Mouse (Mus musculus): ENCODE data around the gene Apoc1. TPM values are rescaled to one million over a fixed set of nuclear protein-coding genes. Genes with fewer than 3 reads are reported as not detected.

Gene Apoc1
- polyA plus RNA-seq, 1 experiment, result not detected

- Histone ChIP-seq H3K79me2 (ENCODE audit: control insufficient read depth, insufficient read depth) (no peaks in the 10 kb centered on the region), H3ac (ENCODE audit: control insufficient read depth, insufficient read length) (no peak overlapping the region), H3K27me3 (ENCODE audit: control insufficient read depth, insufficient read depth, insufficient read length) (peaks cover 22% of the 10 kb centered on the region), H3K4me2 (ENCODE audit: low read depth) (no peak overlapping the region), H3K36me3 (ENCODE audit: control insufficient read depth, insufficient read depth) (no peaks in the 10 kb centered on the region), H3K4me3 (no peak overlapping the region)
- TF ChIP-seq CEBPB (IDR thresholded peaks at IDR 0.05; ENCODE audit: insufficient read depth, poor library complexity, severe bottlenecking) (no peak), MYOG (IDR thresholded peaks at IDR 0.05; ENCODE audit: control insufficient read depth in 1 of 3, insufficient read depth in 1 of 3, insufficient read length in 2 of 3, low read depth in 2 of 3) (no peak), E2F4 (IDR thresholded peaks at IDR 0.05; ENCODE audit: insufficient read depth) (no peak), REST (IDR thresholded peaks at IDR 0.05; ENCODE audit: insufficient read depth, insufficient read length) (no peak), POLR2A (IDR thresholded peaks at IDR 0.05; ENCODE audit: insufficient read length, low read depth) (no peak), SRF (IDR thresholded peaks at IDR 0.05; ENCODE audit: control insufficient read depth, insufficient read length, low read depth) (no peak), TCF12 (IDR thresholded peaks at IDR 0.05; ENCODE audit: insufficient read depth, poor library complexity, severe bottlenecking) (no peak), USF1 (IDR thresholded peaks at IDR 0.05; ENCODE audit: low read depth) (no peak), MAX (IDR thresholded peaks at IDR 0.05; ENCODE audit: low read depth) (no peak), TCF3 (IDR thresholded peaks at IDR 0.05; ENCODE audit: insufficient read length, low read depth) (no peak), POLR2AphosphoS2 (IDR thresholded peaks at IDR 0.05; ENCODE audit: insufficient read length, low read depth) (no peak), MYOD1 (IDR thresholded peaks at IDR 0.05; ENCODE audit: control insufficient read depth in 1 of 3, insufficient read length in 2 of 3, low read depth in 2 of 3) (no peak)
Measured at GRCm38 (mm10) chr7:19675824-19676223, 16.6 kb downstream of the Apoc1 start.

- no peaks in the 10 kb centered on the region for H3K36me3 ChIP-seq (ENCODE audit: control insufficient read depth, insufficient read depth)
- TF ChIP-seq MAX (IDR thresholded peaks at IDR 0.05; ENCODE audit: low read depth), result no peak
- TF ChIP-seq POLR2A (IDR thresholded peaks at IDR 0.05; ENCODE audit: insufficient read length, low read depth), result no peak
- TF ChIP-seq MYOG (IDR thresholded peaks at IDR 0.05; ENCODE audit: control insufficient read depth in 1 of 3, insufficient read depth in 1 of 3, insufficient read length in 2 of 3, low read depth in 2 of 3), result no peak
- TF ChIP-seq USF1 (IDR thresholded peaks at IDR 0.05; ENCODE audit: low read depth), result no peak
- no peak for TF ChIP-seq E2F4 (IDR thresholded peaks at IDR 0.05; ENCODE audit: insufficient read depth)
- no peak for TF ChIP-seq SRF (IDR thresholded peaks at IDR 0.05; ENCODE audit: control insufficient read depth, insufficient read length, low read depth)
- no peak for TF ChIP-seq TCF3 (IDR thresholded peaks at IDR 0.05; ENCODE audit: insufficient read length, low read depth)
- no peak for TF ChIP-seq REST (IDR thresholded peaks at IDR 0.05; ENCODE audit: insufficient read depth, insufficient read length)
- H3K4me3 ChIP-seq, result no peak overlapping the region
- peaks cover 16% of the 10 kb centered on the region for H3K27me3 ChIP-seq (ENCODE audit: control insufficient read depth, insufficient read depth, insufficient read length)
- no peak overlapping the region for H3ac ChIP-seq (ENCODE audit: control insufficient read depth, insufficient read length)
- H3K4me2 ChIP-seq (ENCODE audit: low read depth), result no peak overlapping the region
- no peaks in the 10 kb centered on the region for H3K79me2 ChIP-seq (ENCODE audit: control insufficient read depth, insufficient read depth)
Measured at GRCm38 (mm10) chr7:19673083-19673699, 19.3 kb downstream of the Apoc1 start.

DNA sequence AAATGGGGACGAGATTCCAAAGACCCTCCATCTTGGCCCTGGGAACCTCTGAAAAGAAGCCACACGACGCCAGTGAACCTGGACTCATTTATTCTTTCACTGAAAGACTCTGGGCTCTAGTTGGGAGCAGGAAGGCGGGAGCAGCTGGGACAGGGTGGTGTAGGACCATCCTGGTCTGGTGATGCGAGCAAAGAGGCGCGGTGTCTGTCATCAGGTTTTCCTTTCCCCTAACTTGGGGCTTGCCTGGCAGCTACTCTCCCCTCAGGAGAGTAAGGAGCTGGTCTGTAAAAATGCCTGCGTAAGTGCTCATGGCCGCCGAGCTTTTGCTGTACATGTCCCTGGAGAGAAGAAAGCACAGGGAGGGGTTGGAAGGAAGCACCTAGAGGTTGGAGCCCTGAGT, 20.9 kb downstream of the Apoc1 start:
- no peaks in the 10 kb centered on the region for H3K79me2 ChIP-seq (ENCODE audit: control insufficient read depth, insufficient read depth)
- peaks cover 5% of the 10 kb centered on the region for H3K27me3 ChIP-seq (ENCODE audit: control insufficient read depth, insufficient read depth, insufficient read length)
- TF ChIP-seq TCF12 (IDR thresholded peaks at IDR 0.05; ENCODE audit: insufficient read depth, poor library complexity, severe bottlenecking) (no peak), CEBPB (IDR thresholded peaks at IDR 0.05; ENCODE audit: insufficient read depth, poor library complexity, severe bottlenecking) (no peak), E2F4 (IDR thresholded peaks at IDR 0.05; ENCODE audit: insufficient read depth) (no peak), USF1 (IDR thresholded peaks at IDR 0.05; ENCODE audit: low read depth) (no peak), SRF (IDR thresholded peaks at IDR 0.05; ENCODE audit: control insufficient read depth, insufficient read length, low read depth) (no peak), MYOG (IDR thresholded peaks at IDR 0.05; ENCODE audit: control insufficient read depth in 1 of 3, insufficient read depth in 1 of 3, insufficient read length in 2 of 3, low read depth in 2 of 3) (no peak), POLR2AphosphoS2 (IDR thresholded peaks at IDR 0.05; ENCODE audit: insufficient read length, low read depth) (no peak)
- no peak overlapping the region for H3ac ChIP-seq (ENCODE audit: control insufficient read depth, insufficient read length)
- H3K4me3 ChIP-seq, result no peak overlapping the region
- H3K4me2 ChIP-seq (ENCODE audit: low read depth), result peak overlapping the region; percentile 12
- no peaks in the 10 kb centered on the region for H3K36me3 ChIP-seq (ENCODE audit: control insufficient read depth, insufficient read depth)

- peak overlapping the region; percentile 79 for H3K4me2 ChIP-seq (ENCODE audit: low read depth)
- no peaks in the 10 kb centered on the region for H3K36me3 ChIP-seq (ENCODE audit: control insufficient read depth, insufficient read depth)
- peaks cover 5% of the 10 kb centered on the region for H3K27me3 ChIP-seq (ENCODE audit: control insufficient read depth, insufficient read depth, insufficient read length)
- TF ChIP-seq MAX (IDR thresholded peaks at IDR 0.05; ENCODE audit: low read depth) (no peak), MYOG (IDR thresholded peaks at IDR 0.05; ENCODE audit: control insufficient read depth in 1 of 3, insufficient read depth in 1 of 3, insufficient read length in 2 of 3, low read depth in 2 of 3) (no peak), POLR2A (IDR thresholded peaks at IDR 0.05; ENCODE audit: insufficient read length, low read depth) (no peak), SRF (IDR thresholded peaks at IDR 0.05; ENCODE audit: control insufficient read depth, insufficient read length, low read depth) (no peak), TCF12 (IDR thresholded peaks at IDR 0.05; ENCODE audit: insufficient read depth, poor library complexity, severe bottlenecking) (no peak)
- no peak overlapping the region for H3ac ChIP-seq (ENCODE audit: control insufficient read depth, insufficient read length)
- no peak overlapping the region for H3K4me3 ChIP-seq
- H3K79me2 ChIP-seq (ENCODE audit: control insufficient read depth, insufficient read depth), result peaks cover 4% of the 10 kb centered on the region
Measured at GRCm38 (mm10) chr7:19668947-19669721, 23.3 kb downstream of the Apoc1 start.

DNA sequence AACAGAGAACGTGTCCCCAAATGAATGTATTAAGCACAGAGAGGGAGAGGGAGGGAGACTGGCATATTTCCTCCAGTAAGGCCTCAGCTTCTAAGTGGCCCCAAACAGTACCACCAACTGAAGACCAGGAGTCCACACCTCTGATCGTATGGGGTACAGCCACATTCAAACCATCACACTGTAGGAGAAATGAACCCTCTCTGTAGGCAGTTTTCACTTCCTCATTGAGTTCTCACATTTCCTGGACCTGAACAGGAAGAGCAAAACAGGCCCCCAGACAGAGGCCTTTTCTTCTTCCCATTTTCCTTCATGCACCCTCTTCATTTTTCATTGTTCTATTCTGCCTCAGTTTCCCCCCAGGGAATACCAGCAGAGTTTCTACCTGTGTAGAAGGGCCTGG, 25.0 kb downstream of the Apoc1 start:
- H3K79me2 ChIP-seq (ENCODE audit: control insufficient read depth, insufficient read depth), result peaks cover 21% of the 10 kb centered on the region
- TF ChIP-seq TCF3 (IDR thresholded peaks at IDR 0.05; ENCODE audit: insufficient read length, low read depth), result no peak
- TF ChIP-seq SRF (IDR thresholded peaks at IDR 0.05; ENCODE audit: control insufficient read depth, insufficient read length, low read depth), result no peak
- no peak for TF ChIP-seq MAX (IDR thresholded peaks at IDR 0.05; ENCODE audit: low read depth)
- TF ChIP-seq POLR2A (IDR thresholded peaks at IDR 0.05; ENCODE audit: insufficient read length, low read depth), result no peak
- TF ChIP-seq MYOD1 (IDR thresholded peaks at IDR 0.05; ENCODE audit: control insufficient read depth in 1 of 3, insufficient read length in 2 of 3, low read depth in 2 of 3), result no peak
- no peak for TF ChIP-seq USF1 (IDR thresholded peaks at IDR 0.05; ENCODE audit: low read depth)
- no peak for TF ChIP-seq POLR2AphosphoS2 (IDR thresholded peaks at IDR 0.05; ENCODE audit: insufficient read length, low read depth)
- no peak for TF ChIP-seq MYOG (IDR thresholded peaks at IDR 0.05; ENCODE audit: control insufficient read depth in 1 of 3, insufficient read depth in 1 of 3, insufficient read length in 2 of 3, low read depth in 2 of 3)
- no peak for TF ChIP-seq E2F4 (IDR thresholded peaks at IDR 0.05; ENCODE audit: insufficient read depth)
- TF ChIP-seq REST (IDR thresholded peaks at IDR 0.05; ENCODE audit: insufficient read depth, insufficient read length), result no peak
- TF ChIP-seq CEBPB (IDR thresholded peaks at IDR 0.05; ENCODE audit: insufficient read depth, poor library complexity, severe bottlenecking), result no peak
- TF ChIP-seq TCF12 (IDR thresholded peaks at IDR 0.05; ENCODE audit: insufficient read depth, poor library complexity, severe bottlenecking), result no peak
- H3K4me3 ChIP-seq, result no peak overlapping the region
- no peaks in the 10 kb centered on the region for H3K27me3 ChIP-seq (ENCODE audit: control insufficient read depth, insufficient read depth, insufficient read length)
- no peak overlapping the region for H3ac ChIP-seq (ENCODE audit: control insufficient read depth, insufficient read length)
- H3K4me2 ChIP-seq (ENCODE audit: low read depth), result no peak overlapping the region
- H3K36me3 ChIP-seq (ENCODE audit: control insufficient read depth, insufficient read depth), result no peaks in the 10 kb centered on the region
